Mouse (Mus musculus) embryonic facial prominence, embryonic 13.5 days (tissue): ENCODE measurements at regions not wholly inside any gene's neighbourhood (a gene's known extent, or its start where the extent isn't known, plus 50 kb on each side); places are given as distances from the start of the nearest gene placed in this dataset.

Experiments
- ATAC-seq: fragments of 200-750 bp; cut with Nextera tagmentation; 2 replicates; pipeline ENCODE4 v1.8.0; 2017; ENCODE audit warnings: low read depth; ENCODE audit not compliant: insufficient number of reproducible peaks, insufficient read depth, low FRiP score, low TSS enrichment
- H3K27ac ChIP-seq: fragments of 300-500 bp; sonication (generic); 2 replicates; pipeline ENCODE4 v1.5.1; 2015; ENCODE audit warnings: moderate library complexity, mild to moderate bottlenecking, inconsistent platforms
- H3K27me3 ChIP-seq: fragments of 300-500 bp; sonication (generic); 2 replicates; pipeline ENCODE4 v1.6.1; 2015; ENCODE audit warnings: mild to moderate bottlenecking, inconsistent platforms
- H3K36me3 ChIP-seq: fragments of 300-500 bp; sonication (generic); 2 replicates; pipeline ENCODE4 v1.6.1; 2015; ENCODE audit warnings: mild to moderate bottlenecking, inconsistent platforms
- H3K4me1 ChIP-seq: fragments of 300-500 bp; sonication (generic); 2 replicates; pipeline ENCODE4 v1.6.1; 2015; ENCODE audit warnings: inconsistent platforms
- H3K4me2 ChIP-seq: fragments of 300-500 bp; sonication (generic); 2 replicates; pipeline ENCODE4 v1.6.1; 2015; ENCODE audit warnings: moderate library complexity, mild to moderate bottlenecking, inconsistent platforms
- H3K4me3 ChIP-seq: fragments of 300-500 bp; sonication (generic); 2 replicates; pipeline ENCODE4 v1.5.1; 2015; ENCODE audit warnings: mild to moderate bottlenecking, inconsistent platforms
- H3K9ac ChIP-seq: fragments of 300-500 bp; sonication (generic); 2 replicates; pipeline ENCODE4 v1.6.1; 2015; ENCODE audit warnings: mild to moderate bottlenecking, inconsistent platforms
- H3K9me3 ChIP-seq: fragments of 300-500 bp; sonication (generic); 2 replicates; pipeline ENCODE4 v1.6.1; 2016; ENCODE audit warnings: inconsistent platforms
- WGBS: fragments of 180-500 bp; shearing (Covaris S2); methylation state at CpG from one replicate; pipeline ENCODE4 v1.1.7; 2015; ENCODE audit warnings: mixed read lengths; 5-methylcytosine and 5-hydroxymethylcytosine counted together

DNA sequence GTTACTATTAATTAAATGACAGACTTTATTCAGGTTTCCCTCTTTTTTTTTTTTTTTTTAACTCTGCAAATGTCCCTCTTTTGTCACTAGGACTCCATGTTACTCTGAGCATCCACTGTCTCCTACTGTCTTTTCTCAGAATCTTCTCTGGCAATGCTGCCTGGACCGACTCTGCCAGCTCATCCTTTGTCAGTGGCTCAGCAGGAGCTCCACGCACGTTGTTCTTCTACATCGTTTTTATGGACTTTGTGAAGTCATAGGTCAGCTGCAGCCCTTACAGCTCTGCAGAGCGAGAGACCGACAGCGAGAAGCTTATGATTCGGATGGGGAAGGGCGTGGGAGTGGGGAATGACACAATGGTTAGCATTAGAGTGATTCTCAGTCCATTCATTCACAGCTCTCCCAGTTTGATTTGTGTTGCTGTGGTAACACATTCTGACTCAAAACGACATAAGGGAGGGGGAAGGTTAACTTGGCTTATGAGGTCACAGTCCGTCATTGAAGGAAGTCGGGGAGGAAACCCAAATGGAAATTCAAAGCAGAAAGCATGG is 300.1 kb upstream of the Kazn start:
- 77% methylated on average over 12 of the region's 12 CpGs for WGBS
- no peak overlapping the region for H3K9ac ChIP-seq
- H3K4me1 ChIP-seq: no peaks in the 10 kb centered on the region
- H3K36me3 ChIP-seq: no peaks in the 10 kb centered on the region
- no peaks in the 10 kb centered on the region for H3K9me3 ChIP-seq
- H3K27ac ChIP-seq: no peak overlapping the region
- no peak for ATAC-seq
- no peak overlapping the region for H3K4me2 ChIP-seq
- no peaks in the 10 kb centered on the region for H3K27me3 ChIP-seq
- no peak overlapping the region for H3K4me3 ChIP-seq

DNA sequence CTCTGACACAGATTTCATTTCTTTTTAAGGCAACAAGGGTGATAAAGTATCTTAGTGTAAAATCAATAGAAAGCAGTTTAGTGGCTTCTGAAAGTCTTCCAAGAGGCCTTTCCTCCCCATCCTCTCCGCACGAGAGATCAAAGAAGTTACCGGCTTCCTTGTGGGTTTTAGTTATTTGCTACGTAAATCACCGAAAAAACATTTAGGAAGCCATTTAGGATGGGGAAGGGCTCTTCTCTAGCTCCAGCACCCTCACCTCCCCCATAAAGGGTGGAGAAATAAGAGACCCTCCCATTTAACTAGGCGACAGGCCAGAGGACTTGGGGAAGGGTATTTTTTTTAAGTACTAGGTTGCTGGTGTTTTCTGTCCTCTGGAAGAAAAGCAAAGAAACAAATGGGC is 287.9 kb upstream of the Kazn start:
- no peak overlapping the region for H3K4me3 ChIP-seq
- no peaks in the 10 kb centered on the region for H3K9me3 ChIP-seq
- no peak for ATAC-seq
- 39% methylated on average over 6 of the region's 6 CpGs for WGBS
- no peaks in the 10 kb centered on the region for H3K27me3 ChIP-seq
- no peaks in the 10 kb centered on the region for H3K36me3 ChIP-seq
- 0 out of 2 replicates have a peak overlapping the region, but pooled peaks have one; percentile 4 for H3K27ac ChIP-seq
- peaks cover 7% of the 10 kb centered on the region; the same call in 1 of the 2 replicates for H3K4me1 ChIP-seq
- H3K9ac ChIP-seq: no peak overlapping the region
- no peak overlapping the region for H3K4me2 ChIP-seq

DNA sequence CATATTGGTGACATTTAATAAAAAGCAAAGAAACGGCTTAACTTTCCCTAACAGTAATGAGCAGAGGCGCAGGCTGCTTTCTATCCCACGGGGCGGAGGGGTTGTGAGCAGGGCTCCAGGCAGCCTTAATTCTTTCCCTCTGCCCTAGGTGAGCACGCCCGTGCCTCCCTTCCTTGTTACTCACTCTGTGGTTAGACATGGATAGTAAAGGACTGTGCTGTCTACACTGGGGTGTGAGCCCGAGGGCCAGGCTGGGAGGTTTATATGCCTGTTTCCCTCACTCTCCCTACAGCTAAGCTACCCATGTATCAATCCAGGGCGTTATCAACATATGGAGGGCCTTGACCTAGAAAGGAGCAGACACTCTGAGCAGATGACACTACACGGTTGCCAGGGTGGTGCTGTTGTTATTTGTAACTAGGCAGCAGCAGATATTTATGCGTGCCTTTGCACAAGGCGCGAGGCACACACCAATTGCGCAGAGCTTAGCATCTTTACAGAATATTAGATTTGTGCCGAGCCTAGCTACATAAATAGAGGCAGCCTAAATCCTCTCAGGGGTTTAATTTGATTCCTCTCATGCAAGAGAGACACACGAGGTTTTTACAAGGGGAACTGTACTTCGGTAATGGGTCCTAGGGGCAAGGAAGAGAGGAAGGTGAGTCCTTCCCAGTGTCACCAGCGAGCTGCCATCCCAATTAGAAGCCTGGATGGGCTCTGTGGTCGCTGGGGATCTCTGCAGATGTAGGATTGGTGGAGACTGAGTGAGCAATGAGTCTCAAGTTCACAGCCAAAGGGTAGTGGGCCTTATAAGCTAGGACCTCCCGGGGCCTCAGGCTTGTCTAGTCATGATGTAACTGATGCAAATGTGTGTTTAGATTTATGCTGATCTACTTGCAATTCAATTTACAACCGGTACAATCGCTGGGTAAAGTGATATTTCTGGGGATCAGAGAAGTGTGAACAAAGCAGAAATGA is 278.6 kb upstream of the Kazn start:
- no peak overlapping the region for H3K27ac ChIP-seq
- ATAC-seq: no peak
- no peaks in the 10 kb centered on the region for H3K27me3 ChIP-seq
- H3K9ac ChIP-seq: no peak overlapping the region
- H3K4me3 ChIP-seq: no peak overlapping the region
- H3K36me3 ChIP-seq: no peaks in the 10 kb centered on the region
- peaks cover 13% of the 10 kb centered on the region for H3K4me1 ChIP-seq
- H3K4me2 ChIP-seq: no peak overlapping the region
- no peaks in the 10 kb centered on the region for H3K9me3 ChIP-seq
- 51% methylated on average over 21 of the region's 21 CpGs for WGBS

DNA sequence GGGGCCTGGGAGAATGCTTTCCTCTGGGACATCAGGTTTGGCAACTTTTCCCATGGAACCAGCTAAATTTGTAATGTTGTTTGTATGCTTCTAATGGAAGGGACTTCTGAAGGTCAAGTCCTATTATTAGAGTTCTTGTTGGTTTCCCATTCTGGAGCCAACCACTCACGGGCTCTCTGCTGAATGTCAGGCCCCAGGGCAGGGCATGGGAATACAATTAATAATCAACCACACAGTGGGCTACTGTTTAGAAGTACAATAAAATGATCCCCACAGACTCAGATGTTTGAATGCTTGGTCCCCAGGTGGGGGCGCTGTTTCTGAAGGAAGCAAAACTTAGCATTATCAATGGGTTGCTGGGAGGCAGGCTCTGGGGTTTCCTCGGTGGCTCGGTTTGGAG is 275.6 kb upstream of the Kazn start:
- Histone ChIP-seq H3K27ac (no peak overlapping the region), H3K36me3 (no peaks in the 10 kb centered on the region), H3K27me3 (no peaks in the 10 kb centered on the region), H3K4me2 (no peak overlapping the region), H3K4me1 (peaks cover 13% of the 10 kb centered on the region), H3K9me3 (peaks cover 8% of the 10 kb centered on the region; the same call in 1 of the 2 replicates), H3K9ac (no peak overlapping the region), H3K4me3 (no peak overlapping the region)
- ATAC-seq: no peak
- WGBS: 89% methylated on average over 4 of the region's 4 CpGs

- no peaks in the 10 kb centered on the region for H3K36me3 ChIP-seq
- 86% methylated on average over 2 of the region's 2 CpGs for WGBS
Observed at GRCm38 (mm10) chr4:142509386-142509785, 270.2 kb upstream of the Kazn start.

GRCm38 (mm10) chr4:142506383-142507211 is 267.4 kb upstream of the Kazn start:
- Histone ChIP-seq H3K4me2 (no peak overlapping the region), H3K27ac (no peak overlapping the region), H3K4me1 (peaks cover 10% of the 10 kb centered on the region; the same call in 1 of the 2 replicates), H3K4me3 (no peak overlapping the region), H3K27me3 (no peaks in the 10 kb centered on the region), H3K9me3 (no peaks in the 10 kb centered on the region), H3K9ac (no peak overlapping the region), H3K36me3 (no peaks in the 10 kb centered on the region)
- WGBS: 15% methylated on average over 12 of the region's 13 CpGs
- no peak for ATAC-seq

More at GRCm38 (mm10) chr4:142509386-142509785, 270.2 kb upstream of the Kazn start:
- no peak for ATAC-seq
- Histone ChIP-seq H3K4me3 (no peak overlapping the region), H3K4me2 (no peak overlapping the region), H3K9ac (no peak overlapping the region), H3K27ac (no peak overlapping the region), H3K4me1 (peaks cover 10% of the 10 kb centered on the region; the same call in 1 of the 2 replicates), H3K27me3 (no peaks in the 10 kb centered on the region), H3K9me3 (peaks cover 8% of the 10 kb centered on the region; the same call in 1 of the 2 replicates)

GRCm38 (mm10) chr4:142503761-142504160 is 264.6 kb upstream of the Kazn start:
- 88% methylated on average over 15 of the region's 15 CpGs for WGBS
- no peak overlapping the region for H3K9ac ChIP-seq
- H3K4me2 ChIP-seq: no peak overlapping the region
- peaks cover 10% of the 10 kb centered on the region; the same call in 1 of the 2 replicates for H3K4me1 ChIP-seq
- H3K9me3 ChIP-seq: no peaks in the 10 kb centered on the region
- no peaks in the 10 kb centered on the region for H3K36me3 ChIP-seq
- no peak overlapping the region for H3K27ac ChIP-seq
- H3K4me3 ChIP-seq: no peak overlapping the region
- no peak for ATAC-seq
- no peaks in the 10 kb centered on the region for H3K27me3 ChIP-seq

GRCm38 (mm10) chr4:142501177-142501576 is 262.0 kb upstream of the Kazn start:
- Histone ChIP-seq H3K27ac (no peak overlapping the region), H3K4me2 (no peak overlapping the region), H3K36me3 (no peaks in the 10 kb centered on the region), H3K27me3 (0 out of 2 replicates have a peak, but pooled peaks cover 5% of the 10 kb centered on the region), H3K4me1 (peaks cover 15% of the 10 kb centered on the region), H3K4me3 (no peak overlapping the region), H3K9ac (no peak overlapping the region), H3K9me3 (no peaks in the 10 kb centered on the region)
- WGBS: 89% methylated on average over 8 of the region's 8 CpGs
- no peak for ATAC-seq

DNA sequence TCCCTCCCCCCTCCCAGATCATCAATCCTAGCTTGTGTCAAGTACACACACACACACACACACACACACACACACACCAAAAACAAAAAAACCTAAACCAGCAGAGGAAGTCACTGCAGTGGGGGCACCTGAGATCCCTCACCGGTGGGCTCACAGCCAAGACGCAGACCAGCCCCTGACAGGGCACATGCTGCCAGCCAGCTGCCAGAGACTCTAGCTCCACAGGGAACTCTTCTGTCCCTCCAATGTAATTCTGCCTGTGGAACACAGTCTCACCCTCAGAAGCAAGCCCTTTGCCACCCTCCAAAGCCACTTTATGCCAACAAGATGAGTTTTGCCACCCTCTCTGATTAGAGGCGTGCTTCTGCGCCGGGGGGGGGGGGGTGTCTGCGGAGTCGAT is 261.3 kb upstream of the Kazn start:
- H3K4me3 ChIP-seq: no peak overlapping the region
- 89% methylated on average over 7 of the region's 7 CpGs for WGBS
- H3K27me3 ChIP-seq: 0 out of 2 replicates have a peak, but pooled peaks cover 5% of the 10 kb centered on the region

GRCm38 (mm10) chr4:142496605-142497004 is 257.4 kb upstream of the Kazn start:
- no peak overlapping the region for H3K4me2 ChIP-seq

More for the DNA sequence above, 261.3 kb upstream of the Kazn start:
- Histone ChIP-seq H3K27ac (no peak overlapping the region), H3K4me1 (peaks cover 14% of the 10 kb centered on the region), H3K9me3 (no peaks in the 10 kb centered on the region), H3K36me3 (no peaks in the 10 kb centered on the region), H3K9ac (no peak overlapping the region), H3K4me2 (no peak overlapping the region)
- ATAC-seq: no peak

DNA sequence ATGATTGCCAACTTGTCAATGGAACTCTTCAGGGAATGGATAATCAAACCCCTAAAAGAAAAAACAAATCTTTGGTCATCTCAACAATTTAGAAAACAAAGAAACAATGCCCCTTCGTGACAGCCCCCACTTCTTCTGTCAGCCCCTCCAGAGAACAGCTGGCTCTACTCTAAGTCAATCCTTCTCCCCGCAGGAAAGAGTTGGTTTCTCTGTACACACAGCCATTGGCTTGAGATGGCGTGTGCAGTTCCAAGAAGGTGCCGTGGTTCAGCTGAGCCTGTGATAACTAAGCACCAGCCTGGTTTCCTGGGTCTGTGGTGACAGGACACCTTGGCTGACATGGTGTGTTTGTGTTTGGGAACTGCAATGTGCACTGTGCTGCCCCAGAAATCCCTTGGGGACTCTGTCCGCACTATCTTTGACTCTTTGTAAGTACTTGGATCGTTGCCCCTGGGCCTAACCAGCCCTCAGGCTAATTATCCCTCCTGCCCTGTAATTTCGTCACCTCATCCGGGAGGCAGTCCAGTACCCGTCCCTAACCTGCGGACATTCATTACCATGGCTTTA is 253.8 kb upstream of the Kazn start:
- WGBS: 65% methylated on average over 10 of the region's 10 CpGs
- no peak overlapping the region for H3K27ac ChIP-seq

More at GRCm38 (mm10) chr4:142496605-142497004, 257.4 kb upstream of the Kazn start:
- 56% methylated on average over 12 of the region's 12 CpGs for WGBS
- Histone ChIP-seq H3K27me3 (0 out of 2 replicates have a peak, but pooled peaks cover 5% of the 10 kb centered on the region), H3K9me3 (no peaks in the 10 kb centered on the region), H3K4me3 (no peak overlapping the region), H3K9ac (no peak overlapping the region), H3K36me3 (no peaks in the 10 kb centered on the region), H3K4me1 (peaks cover 14% of the 10 kb centered on the region), H3K27ac (no peak overlapping the region)
- no peak for ATAC-seq

More for the DNA sequence above, 253.8 kb upstream of the Kazn start:
- Histone ChIP-seq H3K4me2 (no peak overlapping the region), H3K9ac (no peak overlapping the region), H3K27me3 (0 out of 2 replicates have a peak, but pooled peaks cover 5% of the 10 kb centered on the region), H3K9me3 (no peaks in the 10 kb centered on the region), H3K4me1 (peaks cover 13% of the 10 kb centered on the region), H3K36me3 (no peaks in the 10 kb centered on the region), H3K4me3 (no peak overlapping the region)
- ATAC-seq: no peak
